In the genomic region with DNA sequence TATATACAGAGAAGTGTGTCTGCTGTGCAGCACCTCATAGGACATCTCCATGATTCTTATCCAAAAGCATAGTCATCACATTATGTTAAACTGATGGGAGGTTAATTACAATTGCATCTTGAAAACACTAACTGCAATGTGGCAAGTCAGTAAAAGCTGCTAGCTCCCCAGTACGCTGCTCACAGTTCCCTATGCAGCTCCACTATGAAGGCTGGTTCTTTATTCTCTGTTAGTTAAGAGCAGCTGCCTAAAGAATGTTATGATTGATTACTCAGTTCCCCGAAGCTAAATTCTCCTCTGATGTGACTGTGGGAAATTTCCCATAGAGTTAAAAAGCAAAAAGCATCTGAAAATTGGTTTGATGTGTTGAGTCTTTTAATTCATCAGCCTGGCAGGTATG, we compare ENCODE assay signal across 23 mouse cellular contexts.
A peak's percentile ranks its signal among the peaks of the same experiment; 100 is the strongest.
DNase-seq lines count a peak whose midpoint lies in the region; ATAC-seq lines count a peak whose summit lies in the region.
"Had no signal": no experiment of that assay in that cellular context is flagged by ENCODE, and none has a peak within 500 bp of the region (broad histone marks: within the 10 kb centered on the region; RNA-seq: fewer than 3 reads in every experiment).

No protein-coding gene starts in this region.

- H3K4me2 ChIP-seq in hindbrain, embryonic 16.5 days (ENCODE audit: low read length), result no peak overlapping the region
- H3K4me2 ChIP-seq in midbrain, embryonic 16.5 days (ENCODE audit: low read length), result no peak overlapping the region
- H3K4me2 ChIP-seq in midbrain, embryonic 13.5 days (replicated peaks), result no peak overlapping the region
- H3K4me2 ChIP-seq: embryonic facial prominence, embryonic 13.5 days; forebrain, embryonic 13.5 days; heart, embryonic 11.5 days; heart, embryonic 15.5 days; hindbrain, embryonic 15.5 days had no signal

- ATAC-seq in hindbrain, embryonic 16.5 days, result peak; percentile 65; the same call in 1 of the 2 replicates
- ATAC-seq in midbrain, embryonic 16.5 days, result 0 out of 2 replicates have a peak, but pooled peaks have one; percentile 36
- no peak for ATAC-seq in midbrain, embryonic 13.5 days
- ATAC-seq in cerebellum, adult (ENCODE audit: insufficient number of reproducible peaks, low FRiP score, low TSS enrichment), result no peak
- ATAC-seq: CD4-positive, CD25-positive, alpha-beta regulatory T cell, adult 4 months; forebrain, embryonic 13.5 days had no signal

- no peak overlapping the region for H3K27ac ChIP-seq in hindbrain, embryonic 16.5 days (ENCODE audit: low read depth, low read length)
- H3K27ac ChIP-seq in hindbrain, embryonic 10.5 days, result no peak overlapping the region
- H3K27ac ChIP-seq in midbrain, embryonic 16.5 days (ENCODE audit: low read length), result no peak overlapping the region
- H3K27ac ChIP-seq in midbrain, embryonic 13.5 days, result no peak overlapping the region
- H3K27ac ChIP-seq: embryonic facial prominence, embryonic 13.5 days; forebrain, embryonic 13.5 days; heart, adult 2 months; heart, embryonic 15.5 days; hindbrain, embryonic 15.5 days had no signal

- H3K4me3 ChIP-seq in hindbrain, embryonic 16.5 days (ENCODE audit: low read length), result no peak overlapping the region
- H3K4me3 ChIP-seq in hindbrain, embryonic 10.5 days, result no peak overlapping the region
- H3K4me3 ChIP-seq in midbrain, embryonic 16.5 days (ENCODE audit: low read depth, low read length), result no peak overlapping the region
- no peak overlapping the region for H3K4me3 ChIP-seq in midbrain, embryonic 13.5 days (replicated peaks)
- H3K4me3 ChIP-seq: embryonic facial prominence, embryonic 13.5 days; forebrain, embryonic 13.5 days; heart, adult 2 months; heart, embryonic 15.5 days; hindbrain, embryonic 15.5 days had no signal

- H3K4me1 ChIP-seq in hindbrain, embryonic 16.5 days (ENCODE audit: control insufficient read depth, insufficient read depth, low read depth, low read length), result no peaks in the 10 kb centered on the region
- H3K4me1 ChIP-seq in hindbrain, embryonic 10.5 days (replicated peaks), result no peaks in the 10 kb centered on the region
- H3K4me1 ChIP-seq in midbrain, embryonic 16.5 days (ENCODE audit: control insufficient read depth, insufficient read depth, low read length), result no peaks in the 10 kb centered on the region
- H3K4me1 ChIP-seq in midbrain, embryonic 13.5 days (replicated peaks), result no peaks in the 10 kb centered on the region
- H3K4me1 ChIP-seq: embryonic facial prominence, embryonic 13.5 days; forebrain, embryonic 13.5 days; heart, embryonic 15.5 days; hindbrain, embryonic 15.5 days had no signal

- 54% methylated on average over 2 of the region's 2 CpGs for WGBS in hindbrain, embryonic 16.5 days
- 63% methylated on average over 2 of the region's 2 CpGs for WGBS in hindbrain, embryonic 10.5 days
- WGBS in midbrain, embryonic 16.5 days, result 71% methylated on average over 2 of the region's 2 CpGs
- WGBS in midbrain, embryonic 13.5 days, result 67% methylated on average over 2 of the region's 2 CpGs

- DNase-seq in embryo, embryonic 11 days, result peak; percentile 1
- DNase-seq in embryo, embryonic 10 days (ENCODE audit: low spot score), result no peak
- no peak for DNase-seq in hindbrain, embryonic 10.5 days (ENCODE audit: low spot score)
- peak; percentile 3 for DNase-seq in brain, embryonic 18.5 days (ENCODE audit: low read depth, low spot score)
- DNase-seq: adrenal gland, adult 8-10 months; adrenal gland, postnatal 36 days; B cell, adult 2 months; cerebellum, adult 2 months; cerebellum, postnatal 10 days; gastrocnemius, postnatal 14 days; heart, adult 2 months; heart, postnatal 14 days had no signal

- H3K9me3 ChIP-seq in hindbrain, embryonic 16.5 days (ENCODE audit: control insufficient read depth, low read length), result no peaks in the 10 kb centered on the region
- no peaks in the 10 kb centered on the region for H3K9me3 ChIP-seq in hindbrain, embryonic 10.5 days
- H3K9me3 ChIP-seq in midbrain, embryonic 16.5 days (replicated peaks; ENCODE audit: control insufficient read depth, low read length, poor library complexity, severe bottlenecking), result no peaks in the 10 kb centered on the region
- H3K9me3 ChIP-seq in midbrain, embryonic 13.5 days, result no peaks in the 10 kb centered on the region
- H3K9me3 ChIP-seq: embryonic facial prominence, embryonic 13.5 days; forebrain, embryonic 13.5 days; G1E; heart, embryonic 15.5 days; hindbrain, embryonic 15.5 days had no signal

- no peaks in the 10 kb centered on the region for H3K27me3 ChIP-seq in hindbrain, embryonic 16.5 days (replicated peaks; ENCODE audit: control insufficient read depth, insufficient read depth, low read length)
- no peaks in the 10 kb centered on the region for H3K27me3 ChIP-seq in hindbrain, embryonic 10.5 days (ENCODE audit: insufficient read depth, poor library complexity, severe bottlenecking)
- H3K27me3 ChIP-seq in midbrain, embryonic 16.5 days (ENCODE audit: control insufficient read depth, insufficient read depth, low read depth, low read length), result no peaks in the 10 kb centered on the region
- H3K27me3 ChIP-seq in midbrain, embryonic 13.5 days, result no peaks in the 10 kb centered on the region
- H3K27me3 ChIP-seq: embryonic facial prominence, embryonic 13.5 days; forebrain, embryonic 13.5 days; heart, embryonic 15.5 days; hindbrain, embryonic 15.5 days had no signal

- H3K36me3 ChIP-seq in hindbrain, embryonic 16.5 days (ENCODE audit: control insufficient read depth, insufficient read depth, low read length), result no peaks in the 10 kb centered on the region
- no peaks in the 10 kb centered on the region for H3K36me3 ChIP-seq in hindbrain, embryonic 10.5 days
- H3K36me3 ChIP-seq in midbrain, embryonic 16.5 days (ENCODE audit: control insufficient read depth, insufficient read depth, low read length), result no peaks in the 10 kb centered on the region
- no peaks in the 10 kb centered on the region for H3K36me3 ChIP-seq in midbrain, embryonic 13.5 days
- H3K36me3 ChIP-seq: embryonic facial prominence, embryonic 13.5 days; G1E; heart, embryonic 15.5 days; hindbrain, embryonic 15.5 days had no signal

- H3K9ac ChIP-seq in hindbrain, embryonic 16.5 days (ENCODE audit: low read depth, low read length), result no peak overlapping the region
- H3K9ac ChIP-seq in midbrain, embryonic 16.5 days (ENCODE audit: low read depth, low read length), result no peak overlapping the region
- no peak overlapping the region for H3K9ac ChIP-seq in midbrain, embryonic 13.5 days (replicated peaks)
- H3K9ac ChIP-seq: embryonic facial prominence, embryonic 13.5 days; forebrain, embryonic 13.5 days; heart, embryonic 15.5 days; hindbrain, embryonic 15.5 days had no signal

Comparison
In these comparisons a context has a peak if more than half of its experiments do, and no peak if none do; other contexts are left out.
1. DNase-seq: peak in embryo, embryonic 11 days (single experiment) and brain, embryonic 18.5 days (single experiment); none in embryo, embryonic 10 days (single experiment) and hindbrain, embryonic 10.5 days (single experiment).
2. ATAC-seq: peak in hindbrain, embryonic 16.5 days (single experiment) and midbrain, embryonic 16.5 days (single experiment); none in midbrain, embryonic 13.5 days (single experiment) and cerebellum, adult (single experiment).